Mouse (Mus musculus) thymus, postnatal 0 days (tissue): Measurements from ENCODE around the gene Krt80. TPM values are rescaled to one million over a fixed set of nuclear protein-coding genes. Genes with fewer than 3 reads are reported as not detected.

Experiments used
- microRNA counts: library from miRNA; unstranded; fragments of <30 nt; microRNA quantifications from one replicate; lab custom pipeline; 2015
- microRNA-seq: library from miRNA; unstranded; fragments of <30 nt; microRNA quantifications from one replicate; pipeline ENCODE4, GENCODE M21; 2016; ENCODE audit warnings: borderline number of aligned reads
- polyA plus RNA-seq: library from polyadenylated mRNA; unstranded; fragments of >200 nt; fragmentation: Nextera tagmentation; extraction: Ambion mirVana; gene quantifications from 2 replicates; pipeline ENCODE4 v1.2.1, GENCODE M21; 2015

The Krt80 gene
- polyA plus RNA-seq, 1 experiment from 2014 or later, result 0.65 TPM

MicroRNA genes within 50 kb of the gene (microRNA counts, 519-probe panel; counts per million panel counts)
- microRNA mmu-miR-1941-3p (lab: Ali Mortazavi, UCI), result 473 counts per million, percentile 71 among the panel's probes with 10 or more counts
- microRNA mmu-miR-1941-5p (lab: Ali Mortazavi, UCI), result 473 counts per million, percentile 71 among the panel's probes with 10 or more counts

Small RNAs within 50 kb of the gene (microRNA-seq; reads per million reads assigned to microRNA genes)
- gene Mir1941, result not detected

Other genes with a start within 250 kb of the Krt80 start
- gene Acvrl1, start 241.6 kb downstream of the Krt80 start, polyA plus RNA-seq, result 5.8 and 6.5 TPM in 2 replicates
- gene Acvr1b, start 196.1 kb downstream of the Krt80 start, polyA plus RNA-seq, result 3.9 and 4.6 TPM in 2 replicates
- gene Grasp, start 146.0 kb downstream of the Krt80 start, polyA plus RNA-seq, result 1.2 TPM in 2 replicates
- 24.4 and 27.4 TPM in 2 replicates for gene Nr4a1, start 115.9 kb downstream of the Krt80 start, polyA plus RNA-seq
- gene Atg101, start 85.9 kb downstream of the Krt80 start, polyA plus RNA-seq, result 95.1 and 103 TPM in 2 replicates
- gene 6030408B16Rik, start 77.0 kb downstream of the Krt80 start, polyA plus RNA-seq, result 0.22 and 0.40 TPM in 2 replicates
- 84.1 and 92.4 TPM in 2 replicates for gene Krt7, start 40.9 kb upstream of the Krt80 start, polyA plus RNA-seq
- 0.51 and 0.91 TPM in 2 replicates for gene Krt87, start 68.6 kb upstream of the Krt80 start, polyA plus RNA-seq
- gene Krt88, start 77.6 kb upstream of the Krt80 start, polyA plus RNA-seq, result 0.28 TPM in 1 of 2 replicates, not detected in the other
- gene Krt81, start 93.6 kb upstream of the Krt80 start, polyA plus RNA-seq, result 0.47 and 0.48 TPM in 2 replicates
- 0.28 and 0.46 TPM in 2 replicates for gene Krt86, start 103.3 kb upstream of the Krt80 start, polyA plus RNA-seq
- gene Krt83, start 121.3 kb upstream of the Krt80 start, polyA plus RNA-seq, result 1.0 and 1.7 TPM in 2 replicates
- 0.13 and 0.39 TPM in 2 replicates for gene Gm49425, start 147.1 kb upstream of the Krt80 start, polyA plus RNA-seq
- 0.29 and 0.31 TPM in 2 replicates for gene Krt84, start 162.7 kb upstream of the Krt80 start, polyA plus RNA-seq
- 0.05 and 0.08 TPM in 2 replicates for gene Krt82, start 180.5 kb upstream of the Krt80 start, polyA plus RNA-seq
- 0.06 and 0.18 TPM in 2 replicates for gene Krt90, start 192.8 kb upstream of the Krt80 start, polyA plus RNA-seq
- 0.21 and 0.27 TPM in 2 replicates for gene Krt75, start 203.7 kb upstream of the Krt80 start, polyA plus RNA-seq